Mouse (Mus musculus) lung, postnatal 25 days (tissue): ENCODE measurements around the gene Gabarap.

ENCODE experiments used
- DNase-seq: peaks from one replicate; pipeline ENCODE4 v3.0.0; 2022; ENCODE audit warnings: low spot score

Gene Gabarap

DNA sequence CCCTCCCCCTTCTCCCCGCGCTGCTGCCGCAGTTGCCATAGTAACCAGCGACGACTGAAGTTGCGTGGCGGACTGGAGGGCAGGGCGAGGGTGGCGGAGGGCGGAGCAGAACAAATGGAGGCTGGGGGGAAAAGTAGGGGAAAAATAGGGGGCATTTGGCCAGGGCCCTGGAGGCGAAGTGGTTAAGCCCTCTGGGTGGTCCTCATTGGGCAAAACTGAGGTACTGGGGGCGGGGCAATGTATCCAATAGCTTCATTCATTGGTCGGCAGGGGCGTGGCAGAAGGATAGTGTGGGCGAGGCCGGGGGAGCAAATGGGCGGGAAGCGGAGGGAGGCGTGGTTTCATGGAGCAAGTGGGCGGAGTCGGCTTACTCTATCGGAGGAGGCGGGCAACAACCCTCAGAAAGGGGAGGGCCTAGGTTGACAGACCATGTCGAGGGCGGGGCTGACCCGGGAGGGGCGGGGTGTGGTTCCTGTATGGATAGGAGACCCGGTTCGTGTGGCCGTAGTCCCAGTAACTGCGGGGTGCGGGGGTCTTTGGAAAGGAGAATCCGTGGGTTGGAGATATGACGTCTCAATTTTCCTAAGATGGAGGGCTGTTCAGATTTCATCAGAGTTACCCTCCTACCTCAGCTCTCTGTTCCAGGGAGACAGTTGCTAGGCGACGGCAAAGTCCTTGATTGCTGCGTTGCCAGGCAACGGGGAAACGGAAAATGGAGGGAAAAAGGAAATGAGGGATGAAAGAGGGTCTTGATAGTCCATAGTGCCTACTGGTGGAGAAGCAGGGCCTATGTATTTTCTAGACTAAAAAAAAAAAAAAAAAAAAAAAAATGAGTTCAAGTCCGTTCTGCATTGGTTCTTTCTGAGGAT, 30.6 kb downstream of the Gabarap start:
- DNase-seq, result peak; percentile 96

DNA sequence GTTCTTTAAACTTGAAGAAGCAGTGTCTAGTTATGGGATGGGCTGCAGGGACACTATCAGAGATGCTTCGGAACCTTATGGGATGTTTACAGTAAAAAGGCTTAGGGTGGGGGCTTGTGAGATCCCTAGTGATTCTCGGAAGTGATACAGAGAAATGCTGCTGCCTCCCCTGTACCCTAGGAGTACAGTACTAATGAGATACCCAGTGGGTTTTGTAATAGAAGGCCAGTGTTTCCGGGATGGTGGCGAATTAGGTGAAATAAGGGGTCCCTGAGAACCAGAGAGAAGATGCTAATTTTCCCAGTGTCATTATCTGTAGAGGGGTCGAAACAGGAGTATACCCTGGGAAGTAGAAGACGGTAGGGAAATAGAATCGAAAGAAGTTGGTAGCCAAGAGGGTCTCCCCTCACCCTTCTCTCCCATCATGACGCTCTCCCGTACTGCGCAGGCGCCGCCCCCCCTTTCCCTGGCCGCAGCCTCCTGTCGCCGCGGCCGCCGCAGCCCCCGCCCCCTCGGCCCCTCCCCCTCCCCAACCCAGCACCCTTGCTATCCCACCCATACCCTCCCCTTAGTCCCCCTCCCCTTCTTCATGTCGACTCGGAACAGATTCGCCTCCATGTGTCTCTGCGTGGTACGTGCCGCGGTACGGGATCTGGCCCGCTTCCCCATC, 32.7 kb downstream of the Gabarap start:
- no peak for DNase-seq

DNA sequence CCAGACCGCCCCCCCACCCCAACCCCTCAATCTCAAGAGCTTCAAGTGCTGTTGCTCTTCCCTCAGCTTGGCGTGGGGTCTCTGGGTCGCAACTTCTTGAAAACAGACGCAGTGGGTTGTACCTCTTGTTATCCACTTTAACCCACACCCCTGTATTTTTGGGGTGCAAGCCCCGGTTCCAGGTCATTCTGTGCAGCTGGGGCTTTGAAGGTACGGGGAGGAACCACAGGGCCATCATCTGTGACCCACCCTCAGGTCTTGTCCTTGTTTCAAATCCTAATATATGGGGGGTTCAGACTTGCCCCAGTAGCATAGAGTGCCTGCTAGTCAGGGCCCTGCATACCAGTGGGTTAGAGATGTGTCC, 33.2 kb downstream of the Gabarap start:
- DNase-seq, result no peak

DNA sequence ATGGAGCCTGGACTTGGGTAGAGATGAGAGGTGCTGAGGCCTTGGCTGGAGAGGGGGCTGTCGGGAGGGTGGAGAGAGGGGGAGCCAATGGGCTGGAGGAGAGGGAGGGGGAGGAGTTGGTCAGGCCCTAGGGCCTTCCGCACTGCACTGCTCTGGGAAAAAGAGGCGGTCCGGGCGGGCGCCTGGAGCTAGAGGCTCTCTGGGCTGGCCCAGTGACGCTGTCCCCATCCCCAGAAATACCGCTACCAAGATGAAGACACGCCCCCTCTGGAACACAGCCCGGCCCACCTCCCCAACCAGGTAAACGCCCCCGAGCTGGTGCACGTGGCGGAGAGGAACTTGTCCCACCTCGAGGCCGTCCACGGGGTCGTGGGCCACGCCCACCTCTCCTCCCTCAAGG, 35.7 kb downstream of the Gabarap start:
- DNase-seq, result no peak

DNA sequence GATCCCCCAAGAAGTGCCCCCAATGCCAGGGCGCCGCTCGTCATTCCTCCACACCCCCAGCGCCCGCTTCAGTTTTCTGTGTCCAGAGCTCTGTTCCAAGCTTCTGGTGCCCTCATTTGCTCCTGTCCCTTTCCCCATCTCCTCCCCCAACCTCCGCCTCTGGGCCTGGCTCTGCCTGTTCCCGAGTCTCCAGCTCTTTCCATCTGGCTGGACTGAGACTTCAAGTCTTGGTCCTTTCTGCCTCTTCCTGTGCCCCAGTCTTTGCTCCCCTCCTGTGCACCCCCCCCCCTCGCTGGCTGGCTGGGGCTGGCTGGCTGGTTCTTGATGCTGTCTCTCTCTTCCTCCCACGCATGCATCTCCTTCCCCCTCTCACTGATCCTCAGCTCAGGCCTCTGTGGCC, 36.5 kb downstream of the Gabarap start:
- no peak for DNase-seq

DNA sequence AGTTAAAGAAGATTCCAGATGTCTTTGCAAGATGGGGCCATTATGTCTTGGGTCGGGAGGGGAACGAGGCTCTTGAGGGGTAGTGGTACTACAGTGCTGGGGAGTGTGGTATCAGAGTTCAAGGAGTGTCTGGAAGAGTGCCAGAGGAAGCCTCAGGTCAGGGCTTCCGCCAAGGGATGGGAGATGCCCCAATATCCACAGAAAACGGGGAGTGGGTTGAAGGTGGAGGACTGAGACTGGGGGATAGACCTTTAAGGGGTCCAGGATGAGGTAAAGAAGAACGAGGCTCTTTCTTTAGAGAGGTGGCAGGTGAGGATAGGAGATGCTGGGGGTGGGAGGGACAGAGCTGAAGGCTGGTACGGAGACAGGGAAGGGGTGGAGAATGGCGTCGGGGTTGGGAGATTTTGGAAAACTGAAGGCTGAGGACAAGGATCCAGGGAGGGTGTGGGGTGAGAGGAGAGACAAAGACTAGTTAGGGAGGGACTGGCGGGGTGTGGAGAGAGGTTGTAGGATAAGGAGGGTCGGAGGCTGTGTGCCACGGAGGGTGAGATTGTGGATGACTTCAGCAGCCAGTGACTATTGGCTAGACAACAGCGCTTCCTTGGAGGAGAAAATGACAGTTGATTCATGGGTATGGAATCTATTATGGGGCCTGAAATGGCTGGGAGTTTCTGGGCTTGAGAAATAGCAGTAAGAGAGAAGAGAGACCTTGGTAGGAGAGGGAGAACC, 37.6 kb downstream of the Gabarap start:
- no peak for DNase-seq

DNA sequence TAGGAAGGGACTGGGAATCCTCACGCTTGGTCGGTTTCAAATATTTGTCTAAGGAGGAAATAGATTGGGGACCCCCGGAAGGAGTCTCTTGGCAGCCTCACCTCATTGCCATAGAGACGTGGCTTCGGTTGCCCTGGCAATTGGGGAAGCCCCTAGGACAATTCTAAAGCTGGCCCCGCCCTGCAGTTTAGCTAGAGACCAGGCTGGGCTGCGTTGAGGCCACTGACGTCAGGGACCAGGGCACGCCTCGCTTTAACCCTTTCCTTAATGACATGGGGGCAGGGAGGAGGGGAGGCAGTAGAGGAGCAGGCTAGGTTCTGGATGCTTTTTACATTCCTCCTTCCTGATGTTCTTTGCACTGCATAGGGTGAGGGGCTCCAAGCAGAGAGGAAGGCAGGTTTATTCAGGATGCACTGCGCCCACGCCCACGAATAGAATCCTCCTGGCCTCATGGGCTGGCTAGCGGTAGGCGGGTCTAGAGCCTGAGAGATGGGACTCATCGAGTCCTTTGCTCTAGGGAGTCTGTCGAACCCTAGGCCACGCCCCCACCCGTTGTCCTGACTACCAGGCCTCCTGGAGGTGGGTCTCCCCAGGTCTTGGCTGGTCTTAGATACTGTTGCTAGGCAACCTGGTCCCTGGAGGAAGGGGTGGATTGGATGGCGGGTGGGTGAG, 38.3 kb downstream of the Gabarap start:
- DNase-seq, result peak; percentile 57

DNA sequence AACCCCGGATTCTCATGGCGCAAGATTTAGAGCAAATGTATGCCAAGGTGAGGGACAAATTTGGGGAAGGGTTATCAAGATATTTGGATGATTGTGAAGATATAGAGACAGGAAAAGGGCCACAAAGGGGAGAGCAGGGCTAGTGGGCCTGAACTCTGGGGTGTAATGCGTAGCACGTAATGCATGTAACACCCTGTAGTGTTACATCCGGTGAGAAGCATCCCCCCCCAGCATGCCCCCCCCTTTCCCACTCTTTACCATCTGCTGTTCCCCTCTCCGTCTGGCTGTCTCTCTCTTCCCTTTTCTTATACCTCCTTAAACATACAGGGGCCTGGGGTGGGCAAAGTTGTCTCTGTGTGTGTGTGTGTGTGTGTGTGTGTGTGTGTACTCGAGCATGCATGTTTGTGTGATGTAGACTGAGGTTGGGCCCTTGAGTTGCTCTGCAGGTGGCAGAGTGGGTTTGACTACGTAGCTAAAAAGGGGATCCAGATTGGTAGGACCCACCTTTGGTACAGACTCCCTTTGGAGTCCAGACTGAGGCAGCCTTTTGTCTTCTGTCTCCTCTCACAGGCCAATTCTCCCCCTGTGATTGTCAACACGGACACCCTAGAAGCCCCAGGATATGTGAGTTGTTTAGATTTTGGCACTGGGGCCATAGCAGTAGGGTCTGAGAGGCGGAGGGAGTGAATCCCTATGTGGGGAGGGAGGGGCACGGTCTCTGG, 39.0 kb downstream of the Gabarap start:
- DNase-seq, result no peak

DNA sequence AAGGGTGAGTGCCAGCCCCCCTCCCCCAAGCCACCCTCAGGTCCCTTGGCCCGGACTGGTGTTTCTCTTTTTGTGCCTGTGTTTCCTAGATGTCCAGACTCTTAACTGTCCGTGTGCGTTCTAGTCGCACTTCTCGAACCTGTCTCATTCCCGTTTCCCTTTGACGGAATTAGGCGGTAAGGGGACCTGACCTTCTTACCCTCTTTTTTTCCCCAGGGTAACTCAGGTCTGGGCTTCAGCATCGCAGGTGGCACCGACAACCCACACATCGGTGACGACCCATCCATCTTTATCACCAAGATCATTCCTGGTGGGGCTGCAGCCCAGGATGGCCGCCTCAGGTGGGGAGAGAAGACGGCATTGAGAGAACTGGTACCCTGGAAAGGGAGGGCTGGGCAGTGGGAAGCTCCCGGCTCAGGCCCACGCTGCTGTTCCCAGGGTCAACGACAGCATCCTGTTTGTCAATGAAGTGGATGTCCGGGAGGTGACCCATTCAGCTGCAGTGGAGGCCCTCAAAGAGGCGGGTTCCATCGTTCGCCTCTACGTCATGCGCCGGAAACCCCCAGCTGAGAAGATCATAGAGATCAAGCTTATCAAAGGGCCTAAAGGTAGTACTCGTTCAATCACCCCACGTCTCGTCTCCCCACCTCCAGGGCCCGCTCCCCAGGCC, 39.8 kb downstream of the Gabarap start:
- no peak for DNase-seq

DNA sequence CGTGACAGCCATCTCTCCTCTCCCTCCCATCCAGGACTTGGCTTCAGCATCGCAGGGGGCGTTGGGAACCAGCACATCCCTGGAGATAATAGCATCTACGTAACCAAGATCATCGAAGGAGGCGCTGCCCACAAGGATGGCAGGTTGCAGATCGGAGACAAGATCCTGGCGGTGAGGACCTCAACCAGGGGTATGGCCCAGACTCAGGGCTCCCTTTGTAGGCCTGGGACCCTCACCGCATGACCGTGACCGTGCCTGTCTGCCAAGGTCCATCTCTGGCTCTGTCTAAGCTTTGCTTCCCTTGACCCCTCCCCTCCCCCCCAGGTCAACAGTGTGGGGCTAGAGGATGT, 40.4 kb downstream of the Gabarap start:
- no peak for DNase-seq

DNA sequence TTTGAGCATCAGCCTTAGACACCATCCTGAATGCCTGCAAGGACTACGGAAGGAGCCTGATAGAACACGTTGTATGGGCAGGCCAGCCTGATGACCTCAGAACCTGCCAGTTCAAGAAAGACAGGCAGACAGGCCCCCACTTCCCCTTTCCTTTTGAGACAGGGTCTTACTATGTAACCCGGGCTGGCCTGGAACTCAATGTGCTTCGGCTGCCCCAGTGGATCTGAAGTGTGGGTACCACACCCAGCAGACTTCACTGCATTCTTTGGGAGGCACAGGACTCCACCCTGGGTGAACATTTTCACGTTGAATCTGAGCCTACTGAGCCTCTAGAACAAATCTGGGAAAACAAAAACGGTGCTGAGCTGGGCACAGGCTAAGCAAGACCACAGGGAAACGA, 47.2 kb downstream of the Gabarap start:
- no peak for DNase-seq

DNA sequence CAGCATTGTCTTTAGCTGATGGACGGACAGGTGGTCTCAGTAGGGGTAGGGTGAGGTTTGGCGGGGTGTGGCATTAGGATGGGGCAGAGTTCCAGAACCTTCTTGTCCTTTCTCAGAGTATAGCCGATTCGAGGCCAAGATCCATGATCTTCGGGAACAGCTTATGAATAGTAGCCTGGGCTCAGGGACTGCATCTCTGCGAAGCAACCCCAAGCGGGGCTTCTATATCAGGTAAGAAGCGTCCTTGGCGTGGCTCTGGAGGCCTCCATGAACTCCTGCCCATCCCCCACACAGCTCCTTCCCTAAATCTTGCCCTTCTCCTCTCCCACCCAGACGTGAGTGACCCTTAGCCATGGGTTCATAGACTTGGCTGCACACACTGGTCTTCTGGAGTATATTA, 48.7 kb downstream of the Gabarap start:
- no peak for DNase-seq

DNA sequence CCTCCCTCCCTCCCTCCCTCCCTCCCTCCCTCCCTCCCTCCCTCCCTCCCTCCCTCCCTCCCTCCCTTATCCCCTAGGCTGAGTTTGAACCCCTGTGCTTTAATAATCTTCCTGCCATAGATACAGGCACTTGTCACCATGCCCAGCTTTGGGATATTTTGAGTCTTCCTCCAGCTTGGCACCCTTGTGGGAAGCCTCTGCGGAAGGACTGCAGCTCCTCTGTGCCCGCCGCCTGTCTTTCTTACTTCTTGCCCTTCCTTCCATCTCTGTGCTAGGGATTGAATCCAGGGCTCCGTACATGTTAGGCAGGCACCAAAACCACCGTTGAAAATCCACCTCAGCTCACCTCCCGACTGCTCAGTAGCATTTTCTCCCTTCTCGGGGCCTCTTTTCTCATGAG, 49.2 kb downstream of the Gabarap start:
- no peak for DNase-seq

DNA sequence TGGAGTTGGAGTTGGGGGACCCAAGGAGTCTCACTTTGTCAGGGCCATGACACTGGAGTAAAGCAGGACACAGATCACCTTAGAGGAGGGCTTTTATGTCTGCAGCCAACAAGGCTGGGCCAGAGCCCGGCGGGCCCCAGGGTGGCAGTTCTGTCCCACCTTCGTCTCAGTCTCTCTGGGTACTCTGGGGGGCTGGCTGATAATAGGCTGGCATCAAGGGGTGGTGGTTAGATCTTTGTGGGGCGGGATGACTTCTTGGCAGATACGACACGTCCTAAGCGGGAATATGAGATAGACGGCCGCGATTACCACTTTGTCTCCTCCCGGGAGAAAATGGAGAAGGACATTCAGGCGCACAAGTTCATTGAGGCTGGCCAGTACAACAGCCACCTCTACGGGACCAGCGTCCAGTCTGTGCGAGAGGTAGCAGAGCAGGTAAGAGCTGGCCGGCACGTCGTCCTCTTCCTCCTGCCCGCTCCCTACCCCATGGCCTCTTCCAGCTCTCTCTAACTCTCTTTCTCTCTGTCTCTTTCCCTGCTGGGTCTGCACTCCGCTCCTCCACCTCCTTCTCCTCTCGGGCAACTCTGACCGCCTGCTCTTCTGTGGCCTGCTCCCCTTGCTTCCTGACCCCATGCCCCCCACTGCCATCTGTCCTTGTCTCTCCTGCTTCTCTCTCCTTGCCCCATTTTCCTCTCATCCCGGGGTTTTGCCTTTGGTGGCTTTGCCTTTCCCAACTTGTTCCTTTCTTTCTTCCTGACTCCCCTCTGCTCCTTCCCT, 51.6 kb downstream of the Gabarap start:
- no peak for DNase-seq

DNA sequence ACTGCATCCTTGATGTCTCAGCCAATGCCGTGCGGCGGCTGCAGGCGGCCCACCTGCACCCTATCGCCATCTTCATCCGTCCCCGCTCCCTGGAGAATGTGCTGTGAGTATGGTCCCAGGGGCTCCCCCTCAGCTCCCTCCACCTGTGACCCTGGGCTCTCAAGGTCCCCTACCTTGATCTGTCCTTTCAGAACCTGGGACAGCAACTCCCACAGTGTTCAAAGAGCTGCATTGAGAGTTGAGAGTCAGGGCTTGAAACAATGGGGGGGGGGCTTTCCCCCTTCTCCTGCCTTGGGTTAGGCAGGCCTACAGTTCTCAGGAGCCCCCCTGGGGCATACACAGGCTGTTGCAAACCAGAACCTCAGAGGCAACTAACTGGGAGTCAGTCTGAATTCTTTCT, 52.7 kb downstream of the Gabarap start:
- no peak for DNase-seq
